Mouse (Mus musculus) megakaryocyte-erythroid progenitor cell, adult 5-6 weeks (primary cell): ENCODE measurements at regions not wholly inside any gene's neighbourhood (a gene's known extent, or its start where the extent isn't known, plus 50 kb on each side); places are given as distances from the start of the nearest gene placed in this dataset.
A peak's percentile ranks its signal among the peaks of the same experiment; 100 is the strongest.
"Not testable (repeated sequence)": the region's sequence is repeated elsewhere in the genome, so short reads cannot be mapped to it uniquely, and the experiment has no call there.

Source experiments
- ATAC-seq: replicated peaks from 2 replicates; pipeline ENCODE4 v1.8.0; 2016; ENCODE audit warnings: mild to moderate bottlenecking, inconsistent platforms; ENCODE audit not compliant: severe bottlenecking, poor library complexity, low FRiP score, low TSS enrichment

DNA sequence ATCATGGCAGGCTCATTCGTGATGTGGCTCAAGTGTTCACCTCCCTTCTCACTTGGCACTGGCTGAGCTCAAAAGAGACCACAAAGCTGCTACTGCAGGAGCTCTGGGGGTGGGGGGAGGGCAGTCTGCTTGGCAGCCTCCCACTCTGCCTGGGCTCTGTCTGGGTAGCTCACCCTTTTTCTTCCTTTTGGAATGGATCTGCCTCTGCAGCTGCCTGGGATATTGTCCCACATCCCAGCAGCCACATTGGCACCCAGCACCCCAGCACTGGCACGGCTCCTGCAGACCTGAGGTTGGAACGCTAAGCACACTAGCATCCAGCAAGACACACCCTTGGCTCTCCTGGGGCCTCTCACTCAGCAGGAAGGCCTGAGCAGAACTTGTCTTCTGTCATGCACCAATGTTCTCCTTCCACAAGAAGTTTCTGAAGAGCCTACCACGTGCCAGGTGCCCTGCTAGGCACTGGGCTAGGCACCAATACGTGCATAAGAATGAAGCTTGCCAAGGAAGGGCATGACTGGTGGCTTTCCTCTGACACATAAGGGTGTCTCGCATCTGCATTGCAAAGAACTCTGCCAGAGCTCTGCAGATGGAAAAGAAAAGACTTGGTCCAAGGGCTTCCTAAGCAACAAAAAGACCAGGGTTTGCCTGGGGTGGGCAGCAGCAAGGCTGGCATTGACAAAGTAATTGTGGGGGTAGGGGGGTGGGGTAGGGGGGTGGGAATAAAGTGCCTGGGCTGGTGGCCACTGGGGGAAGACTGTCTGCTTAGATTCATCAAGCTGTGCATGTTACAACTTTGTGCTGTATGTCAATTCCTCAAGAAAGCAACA, 112.1 kb upstream of the Sipa1l1 start:
- not testable (repeated sequence) for ATAC-seq

DNA sequence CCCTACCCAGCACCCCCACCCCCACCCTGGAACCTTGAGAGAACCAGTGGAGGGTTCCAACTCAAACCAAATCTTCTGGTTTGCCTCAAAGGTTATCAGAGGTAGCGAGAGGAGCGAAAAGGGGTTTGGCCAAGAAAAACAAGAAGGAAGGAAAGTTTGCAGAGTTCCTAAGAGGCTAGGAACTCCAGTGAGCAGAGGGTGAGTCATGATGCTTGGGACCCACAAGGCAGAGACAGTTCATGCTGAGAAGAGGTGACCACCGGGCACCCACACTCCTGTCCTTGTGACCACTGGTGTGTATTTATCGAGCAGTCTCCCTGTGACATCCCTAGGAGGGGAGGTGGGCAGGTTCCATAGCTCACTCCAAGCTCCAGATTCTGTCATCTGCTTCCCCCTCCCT, 104.1 kb upstream of the Sipa1l1 start:
- ATAC-seq: no peak

DNA sequence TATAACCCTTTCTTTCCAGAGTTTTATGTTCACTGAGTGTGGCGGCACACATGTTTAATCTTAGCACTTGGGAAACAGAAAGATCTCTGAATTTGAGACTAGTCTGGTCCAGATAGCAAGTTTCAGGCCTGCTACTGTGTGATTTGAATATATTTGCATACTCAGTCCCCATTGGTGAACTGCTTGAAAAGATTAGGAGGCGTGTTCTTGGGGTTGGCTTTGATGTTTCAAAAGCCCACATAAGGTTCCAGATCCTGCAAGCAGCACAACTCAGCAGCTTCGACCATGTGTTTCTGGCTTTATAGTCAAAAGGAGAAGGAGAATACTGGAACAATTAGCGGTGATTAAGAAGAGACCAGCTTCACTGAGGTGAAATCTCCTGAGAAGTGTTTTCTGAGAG, 102.3 kb upstream of the Sipa1l1 start:
- ATAC-seq: peak; percentile 94

DNA sequence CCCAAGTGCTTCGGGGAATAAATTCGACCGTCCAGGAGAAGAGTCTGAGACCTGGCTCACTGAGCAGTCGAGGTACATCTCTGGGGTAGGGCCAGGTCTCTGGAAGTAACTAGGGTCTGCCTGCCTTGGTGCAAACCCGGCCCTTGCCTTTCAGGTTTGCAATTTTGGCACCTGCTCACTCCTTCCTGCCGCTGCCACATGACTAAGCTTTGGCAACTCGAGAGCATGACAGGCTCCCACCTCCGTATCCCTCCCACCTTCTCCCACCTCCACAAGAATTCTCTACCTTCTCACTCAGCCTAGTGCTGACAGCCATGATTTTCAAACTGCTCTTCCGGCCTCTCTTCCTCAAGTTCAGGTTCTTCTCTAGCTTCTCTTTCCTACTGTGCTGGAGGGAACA, 99.5 kb upstream of the Sipa1l1 start:
- no peak for ATAC-seq

DNA sequence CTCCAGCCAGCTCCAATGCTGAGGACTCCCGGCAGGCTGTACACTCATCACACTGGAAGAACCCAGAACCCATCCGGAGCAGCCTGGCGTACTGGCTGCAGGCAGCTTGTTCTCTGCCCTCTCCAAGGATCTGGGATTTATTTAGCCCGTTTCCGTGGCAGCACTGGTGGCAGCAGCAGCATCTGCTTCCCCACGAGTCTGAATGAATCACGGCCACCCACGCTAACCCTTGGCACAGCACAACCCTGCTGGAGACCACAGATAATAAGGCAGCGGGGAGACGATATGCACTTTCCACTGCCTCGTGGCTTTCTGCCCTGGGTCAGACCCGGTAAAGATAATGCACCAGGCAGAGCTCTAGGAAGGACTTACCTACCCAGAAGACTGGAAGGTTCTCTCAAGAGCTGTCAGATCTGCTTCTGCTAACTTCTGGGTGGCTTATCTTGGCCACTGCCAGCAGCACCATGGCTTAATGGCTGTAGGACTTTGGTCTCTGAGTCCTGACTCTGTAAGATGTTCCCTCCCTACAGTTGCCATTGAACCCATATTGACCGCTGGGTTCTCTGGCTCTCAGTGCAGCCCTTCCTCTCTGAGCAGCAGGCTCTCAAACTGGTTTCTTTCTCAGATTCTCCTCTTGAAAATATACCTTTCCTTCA, 96.2 kb upstream of the Sipa1l1 start:
- ATAC-seq: peak; percentile 83

DNA sequence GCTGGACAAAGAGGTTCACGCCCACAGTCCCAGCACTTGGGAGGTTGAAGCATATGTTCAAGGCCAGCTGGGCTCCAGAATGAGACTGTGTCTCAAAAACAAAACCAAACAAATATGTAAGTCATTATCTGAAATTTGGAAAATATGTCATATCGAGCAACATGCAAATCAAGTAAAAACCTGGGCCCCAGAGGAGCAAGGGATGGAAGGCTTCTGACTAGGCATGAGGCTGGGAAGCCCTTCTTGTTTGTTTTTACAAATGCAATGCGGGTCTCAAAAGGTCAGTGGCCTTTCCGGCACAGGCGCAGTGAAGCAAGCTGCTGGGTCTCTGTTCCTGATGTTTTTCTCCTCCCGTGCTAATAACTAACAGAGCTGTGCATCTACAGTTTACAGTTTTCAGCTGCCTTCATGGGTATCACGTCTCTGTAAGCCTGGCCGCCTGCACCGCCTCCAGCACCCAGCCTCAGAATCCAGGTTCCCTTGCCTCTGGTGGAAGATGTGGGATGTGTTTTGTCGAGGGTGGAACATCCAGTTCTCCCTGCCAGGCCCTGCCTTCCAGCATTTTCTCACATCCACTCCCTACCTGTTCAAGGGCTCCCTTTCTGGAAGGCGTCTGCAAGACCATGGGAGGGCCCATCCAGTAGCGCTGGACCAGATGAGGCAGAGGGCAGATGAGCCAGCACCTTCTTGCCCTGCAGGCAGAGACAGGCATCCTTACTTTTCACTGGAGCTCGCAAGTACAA, 93.5 kb upstream of the Sipa1l1 start:
- ATAC-seq: no peak

DNA sequence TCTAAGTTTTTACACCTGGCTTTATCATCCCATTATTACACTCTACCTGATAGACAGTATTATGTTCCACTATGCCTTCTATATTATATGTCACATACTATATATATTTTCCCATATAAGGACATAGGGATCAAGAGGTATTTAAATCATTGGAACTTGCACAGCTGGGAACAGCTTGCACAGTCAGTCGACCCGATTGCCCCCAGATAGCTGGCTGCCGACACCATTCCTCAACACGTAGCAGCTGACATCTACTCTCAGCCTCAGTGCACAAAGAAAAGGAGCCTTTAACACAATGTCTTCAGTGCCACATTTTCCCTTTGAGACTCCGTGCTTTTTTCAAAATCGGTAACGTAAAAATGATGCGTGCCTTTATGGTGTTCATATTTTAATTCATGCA, 92.4 kb upstream of the Sipa1l1 start:
- no peak for ATAC-seq

DNA sequence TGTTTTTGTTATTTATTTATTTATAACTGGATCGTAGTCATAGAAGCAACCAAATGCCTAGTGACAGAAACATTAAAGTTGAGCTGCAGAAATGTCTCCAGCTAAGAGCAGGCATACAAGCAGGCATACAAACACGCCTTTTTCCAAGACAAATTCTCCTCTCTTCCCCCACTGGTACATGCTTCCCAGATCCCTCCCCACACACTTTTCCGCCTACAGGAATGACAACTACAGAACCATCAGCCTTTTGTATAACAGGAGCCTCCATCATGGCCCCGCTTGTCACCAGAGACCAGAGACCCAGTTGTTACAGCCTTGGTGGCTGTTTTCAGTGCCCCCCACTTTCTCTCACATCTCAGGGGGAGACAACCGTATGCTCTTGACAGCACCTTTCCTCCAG, 91.2 kb upstream of the Sipa1l1 start:
- ATAC-seq: no peak

DNA sequence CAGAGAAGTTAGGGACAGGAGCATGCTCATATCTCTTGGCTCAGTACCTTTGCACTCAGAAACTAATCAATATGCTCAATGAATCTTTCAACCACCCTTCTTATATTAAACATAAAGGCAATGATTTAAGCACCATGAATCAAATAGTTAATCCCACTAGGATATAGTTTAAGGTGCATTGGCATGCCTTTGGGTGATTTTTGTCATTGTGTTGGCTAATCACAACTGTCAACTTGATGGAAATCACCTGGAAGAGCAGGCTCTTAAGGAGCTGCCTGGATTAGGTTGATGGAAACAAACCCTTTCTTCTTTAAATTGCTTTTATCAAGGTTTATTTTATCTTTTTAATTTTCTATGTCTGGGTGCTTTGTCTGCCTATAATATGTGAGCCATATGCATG, 90.4 kb upstream of the Sipa1l1 start:
- no peak for ATAC-seq

DNA sequence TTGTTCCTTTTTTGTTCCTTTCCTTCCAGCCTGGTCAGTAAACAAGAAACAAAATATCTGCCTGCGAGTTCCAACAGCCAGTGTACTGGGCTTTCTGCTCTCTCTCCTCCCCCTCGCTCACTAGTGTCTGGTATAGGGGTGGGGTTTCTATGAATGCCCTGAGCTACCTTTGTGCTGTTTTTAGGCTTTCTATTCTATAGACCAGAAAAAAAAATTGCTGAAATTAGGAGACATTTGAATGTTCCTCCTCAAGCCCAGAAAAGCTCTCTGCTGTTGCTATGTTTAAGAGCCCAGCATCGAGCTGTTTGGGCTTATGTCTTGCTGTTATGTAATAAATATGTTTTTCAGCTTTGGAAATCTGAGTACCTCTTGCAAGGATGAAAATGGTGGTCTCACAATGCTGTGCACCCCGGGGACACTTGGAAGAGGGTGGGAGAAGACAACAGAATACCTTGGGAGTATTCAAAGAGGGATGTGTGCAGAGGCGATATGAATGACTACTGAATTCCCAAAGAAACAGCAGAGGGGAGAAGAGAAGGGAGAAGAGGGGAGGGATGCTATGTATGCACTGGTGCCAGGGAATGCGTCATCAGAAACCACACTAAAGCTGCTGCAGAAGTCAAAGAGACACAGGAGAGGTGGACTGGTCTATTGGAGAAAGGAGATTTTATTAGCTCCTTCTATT, 88.8 kb upstream of the Sipa1l1 start:
- no peak for ATAC-seq

DNA sequence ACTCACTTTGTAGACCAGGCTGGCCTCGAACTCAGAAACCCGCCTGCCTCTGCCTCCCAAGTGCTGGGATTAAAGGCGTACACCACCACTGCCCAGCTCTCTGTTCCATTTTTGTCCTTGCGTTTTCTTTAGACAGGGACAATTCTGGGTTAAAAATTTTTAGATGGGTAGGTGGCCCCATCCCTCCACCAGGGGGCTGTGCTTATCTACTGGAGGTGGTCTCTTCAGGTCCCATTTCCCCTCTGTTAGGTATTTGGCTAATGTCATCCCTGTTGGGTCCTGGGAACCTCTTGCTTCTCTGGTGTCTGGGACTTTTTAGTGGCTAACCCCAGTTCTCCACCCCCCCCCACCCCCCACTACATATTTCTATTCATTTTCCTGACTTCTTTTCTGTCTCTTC, 86.5 kb upstream of the Sipa1l1 start:
- ATAC-seq: not testable (repeated sequence)

DNA sequence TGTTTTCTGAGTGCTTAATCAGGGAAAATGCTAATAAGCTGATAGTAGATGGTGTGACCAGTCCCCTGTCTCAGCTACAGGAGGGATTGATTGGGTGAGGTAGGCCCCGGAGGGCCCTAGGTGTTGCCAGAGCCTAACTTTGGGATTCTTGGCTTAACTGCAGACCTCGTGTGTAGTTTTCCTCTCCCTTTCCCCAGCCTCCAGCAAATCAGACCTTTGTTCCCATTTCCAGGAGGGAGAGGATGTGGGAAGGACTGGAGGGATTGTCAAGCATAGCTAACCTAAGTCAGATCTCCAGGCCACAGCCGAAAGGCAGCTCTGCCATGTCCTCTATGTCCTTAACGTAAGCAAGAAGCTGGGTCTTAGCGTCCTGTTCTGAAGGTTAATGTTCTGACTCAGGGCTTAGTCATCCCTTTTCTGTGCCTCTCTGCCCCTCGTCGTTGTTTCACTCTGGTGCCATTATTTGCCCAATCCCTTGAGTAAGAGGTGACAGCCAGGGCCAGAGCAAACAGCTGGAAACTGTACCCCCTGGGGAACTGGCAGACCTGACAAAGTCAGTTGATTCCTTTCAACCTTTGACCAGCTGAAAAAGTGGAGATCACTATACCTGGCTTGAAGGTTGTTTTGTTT, 83.2 kb upstream of the Sipa1l1 start:
- no peak for ATAC-seq

DNA sequence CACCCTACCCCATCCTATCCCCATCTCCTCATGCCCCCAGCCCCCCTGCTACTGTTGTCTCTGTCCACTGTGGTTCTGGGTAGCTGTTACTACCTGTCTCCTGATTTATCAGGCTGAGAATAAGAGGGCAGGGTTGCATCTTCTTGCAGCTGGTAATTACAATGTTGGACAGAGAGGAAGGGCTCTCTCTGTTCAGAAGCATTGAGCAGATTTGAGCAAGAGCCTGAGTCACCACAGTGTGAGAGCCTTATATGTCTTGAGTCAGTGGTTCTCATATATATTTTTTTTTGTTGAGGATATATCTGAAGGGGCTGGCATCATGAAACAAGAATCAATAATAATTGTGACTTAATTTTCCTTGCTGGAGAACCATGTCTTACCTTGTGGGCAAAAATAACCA, 82.7 kb upstream of the Sipa1l1 start:
- no peak for ATAC-seq

DNA sequence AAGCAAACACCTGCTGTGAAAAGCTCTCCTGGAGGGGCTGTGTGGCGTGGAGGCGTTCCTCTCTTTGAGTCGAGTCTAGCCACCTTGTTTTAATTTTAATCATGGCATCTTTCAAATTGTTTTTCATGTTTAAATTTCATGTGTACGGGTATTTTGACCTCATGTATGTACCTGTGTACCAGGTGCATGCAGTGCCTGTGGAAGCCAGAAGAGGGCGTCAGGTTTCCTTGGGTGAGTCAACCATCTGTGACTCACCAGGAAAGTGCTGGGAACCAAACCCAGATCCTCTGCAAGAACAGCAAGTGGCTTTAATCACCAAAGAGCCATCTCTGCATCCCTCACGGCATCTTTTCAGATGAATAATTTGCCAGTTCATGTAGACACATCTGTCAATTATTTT, 79.8 kb upstream of the Sipa1l1 start:
- ATAC-seq: no peak

DNA sequence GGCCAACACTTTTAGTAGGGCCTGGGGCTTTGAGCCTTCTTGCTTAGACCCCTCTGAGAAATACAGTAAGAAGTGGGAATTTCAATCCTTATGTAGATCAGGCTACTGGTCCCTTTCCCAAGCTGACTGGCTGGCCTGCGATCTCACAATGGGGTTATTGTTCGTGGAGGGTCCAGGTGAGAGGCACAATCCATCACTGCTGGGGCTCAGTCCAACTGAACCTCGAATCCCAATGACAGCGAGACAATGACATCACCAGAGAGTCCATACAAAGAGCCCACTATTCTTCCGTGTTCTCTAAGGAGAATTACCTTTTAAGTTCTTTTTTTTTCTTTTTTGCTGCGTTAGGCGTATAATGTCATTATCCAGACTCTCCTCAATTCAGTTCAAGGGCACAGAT, 75.8 kb upstream of the Sipa1l1 start:
- no peak for ATAC-seq

DNA sequence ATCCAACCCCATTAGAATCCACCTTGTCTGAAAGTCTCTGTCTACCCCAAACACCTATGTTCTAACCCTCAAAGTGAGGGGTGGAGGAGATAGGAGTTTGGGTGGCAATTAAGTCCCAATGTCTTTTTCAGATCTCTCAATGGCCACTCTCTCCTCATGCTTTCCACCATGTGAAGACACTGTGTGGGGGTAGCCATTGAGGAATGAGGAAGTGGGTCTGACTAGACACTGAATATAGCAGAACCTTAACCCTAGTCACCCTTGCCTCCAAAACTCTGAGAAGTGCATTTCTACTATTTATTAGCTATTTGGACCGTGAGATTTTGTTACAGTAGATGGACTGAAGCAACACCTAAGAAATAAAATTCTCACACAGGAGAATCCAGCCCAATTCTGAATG, 73.7 kb upstream of the Sipa1l1 start:
- no peak for ATAC-seq

DNA sequence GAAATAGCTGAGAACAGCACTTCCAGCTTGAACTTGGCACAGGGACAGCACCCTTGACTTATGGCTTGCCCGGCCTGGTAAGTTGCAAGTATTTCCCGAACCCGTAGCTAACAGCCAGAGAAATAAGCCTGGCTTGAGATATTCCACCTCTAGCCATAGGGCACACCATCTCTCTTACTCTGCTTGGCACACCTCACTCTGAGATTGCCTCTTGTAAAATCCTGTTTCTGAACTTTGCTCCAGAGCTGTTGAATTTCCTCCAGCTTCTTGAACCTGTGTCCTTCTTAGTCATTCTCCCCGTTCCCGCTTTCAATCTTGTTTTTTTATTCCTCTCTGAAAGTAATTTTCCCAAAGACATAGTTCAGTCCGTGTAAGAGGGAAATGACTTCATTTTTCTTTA, 72.0 kb upstream of the Sipa1l1 start:
- ATAC-seq: no peak

DNA sequence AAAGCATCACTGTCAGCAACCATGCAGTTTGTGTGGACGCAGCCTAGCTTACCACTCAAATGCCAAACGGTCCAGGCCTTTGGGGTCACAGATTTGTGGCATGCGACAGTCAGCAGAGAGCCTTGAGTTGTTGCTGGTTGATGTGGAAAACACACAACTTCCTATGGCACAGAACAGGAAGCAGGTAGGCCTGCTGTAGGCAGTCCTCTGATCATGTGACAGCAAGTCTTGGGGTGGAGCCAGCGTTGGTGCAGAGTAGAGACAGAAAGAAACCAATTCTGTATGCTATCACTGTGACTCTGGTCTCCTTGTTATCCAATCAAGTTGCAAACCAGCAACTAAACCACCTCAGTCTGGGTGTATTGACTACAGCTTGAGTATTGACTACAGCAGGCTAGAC, 71.5 kb upstream of the Sipa1l1 start:
- ATAC-seq: no peak

DNA sequence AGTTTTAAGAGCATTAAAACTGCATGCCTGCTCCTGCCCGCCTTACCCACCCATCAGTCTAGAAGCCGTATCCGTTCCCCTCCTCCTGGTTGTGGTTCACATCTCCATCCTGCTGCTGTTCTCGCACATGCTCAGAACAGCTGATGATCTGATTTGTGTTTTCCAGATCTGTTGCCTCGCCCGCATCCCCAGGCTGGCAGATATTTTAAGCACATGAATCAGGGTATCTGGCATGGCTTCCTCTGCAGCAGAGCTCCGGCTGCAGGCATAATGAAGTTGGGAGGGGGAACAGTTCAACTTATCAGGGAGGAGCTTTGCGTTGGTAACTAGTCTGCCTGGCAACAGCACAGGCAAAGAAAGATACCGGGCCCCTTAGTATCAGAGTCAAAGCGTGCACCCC, 64.9 kb upstream of the Sipa1l1 start:
- no peak for ATAC-seq
